11 mouse cellular contexts compared by ENCODE assay signal in the genomic region with DNA sequence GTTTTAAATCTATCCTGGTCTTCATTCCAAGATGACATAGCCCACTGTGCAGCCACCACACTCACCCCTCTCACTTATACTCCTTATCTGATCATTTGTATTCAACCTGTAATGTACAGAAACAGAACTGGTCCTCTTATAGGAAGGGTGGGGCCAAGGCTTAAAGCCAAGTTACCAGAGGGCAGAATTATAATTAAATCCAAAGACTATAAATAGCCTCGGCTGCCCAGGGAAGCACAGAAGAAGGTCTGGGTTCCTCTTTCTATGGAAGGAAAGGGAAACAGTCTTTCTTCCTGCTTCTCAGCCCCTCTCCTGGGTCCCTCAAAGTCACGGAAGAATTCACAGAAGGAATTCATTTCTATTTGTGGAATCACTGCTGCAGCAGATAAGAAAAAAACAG. TPM values are rescaled to one million over a fixed set of nuclear protein-coding genes. Genes with fewer than 3 reads are reported as not detected.
DNase-seq lines count a peak whose midpoint lies in the region; ATAC-seq and TF ChIP-seq lines count a peak whose summit lies in the region.
"Had no signal": no experiment of that assay in that cellular context is flagged by ENCODE, and none has a peak within 500 bp of the region (broad histone marks: within the 10 kb centered on the region; RNA-seq: fewer than 3 reads in every experiment).

No protein-coding gene starts in this region.

- H3K27me3 ChIP-seq in liver, postnatal 0 days (ENCODE audit: insufficient read depth, low read length) = no peaks in the 10 kb centered on the region
- 0 out of 2 replicates have a peak, but pooled peaks cover under 1% of the 10 kb centered on the region for H3K27me3 ChIP-seq in liver, embryonic 11.5 days (replicated peaks; ENCODE audit: control insufficient read depth, insufficient read depth, low read length)
- no peaks in the 10 kb centered on the region for H3K27me3 ChIP-seq in embryonic facial prominence, embryonic 14.5 days (replicated peaks; ENCODE audit: control insufficient read depth, insufficient read depth, low read length)
- H3K27me3 ChIP-seq in intestine, embryonic 16.5 days (replicated peaks; ENCODE audit: control insufficient read depth, insufficient read depth, low read length) = no peaks in the 10 kb centered on the region

- H3K36me3 ChIP-seq in liver, postnatal 0 days (replicated peaks; ENCODE audit: insufficient read depth, low read length) = no peaks in the 10 kb centered on the region
- no peaks in the 10 kb centered on the region for H3K36me3 ChIP-seq in liver, embryonic 11.5 days (ENCODE audit: control insufficient read depth, insufficient read depth, low read length)
- H3K36me3 ChIP-seq in embryonic facial prominence, embryonic 14.5 days (ENCODE audit: control insufficient read depth, insufficient read depth, low read length) = no peaks in the 10 kb centered on the region
- H3K36me3 ChIP-seq in intestine, embryonic 16.5 days (ENCODE audit: control insufficient read depth, insufficient read depth, low read length) = no peaks in the 10 kb centered on the region
- H3K36me3 ChIP-seq: hindbrain, embryonic 10.5 days; liver, embryonic 13.5 days had no signal

- no peaks in the 10 kb centered on the region for H3K4me1 ChIP-seq in liver, postnatal 0 days (ENCODE audit: insufficient read depth)
- H3K4me1 ChIP-seq in liver, embryonic 11.5 days (replicated peaks; ENCODE audit: control insufficient read depth, insufficient read depth, low read length) = no peaks in the 10 kb centered on the region; the same call in 1 of the 2 replicates
- H3K4me1 ChIP-seq in embryonic facial prominence, embryonic 14.5 days (ENCODE audit: control insufficient read depth, insufficient read depth, low read length) = peaks cover 16% of the 10 kb centered on the region; the same call in 1 of the 2 replicates
- peaks cover 4% of the 10 kb centered on the region; the same call in 1 of the 2 replicates for H3K4me1 ChIP-seq in intestine, embryonic 16.5 days (ENCODE audit: control insufficient read depth, insufficient read depth, low read length)
- H3K4me1 ChIP-seq: liver, embryonic 13.5 days had no signal

- H3K4me2 ChIP-seq in liver, postnatal 0 days (ENCODE audit: low read depth, low read length) = 0 out of 2 replicates have a peak overlapping the region, but pooled peaks have one; percentile 7
- no peak overlapping the region for H3K4me2 ChIP-seq in liver, embryonic 11.5 days
- H3K4me2 ChIP-seq in embryonic facial prominence, embryonic 14.5 days (ENCODE audit: low read depth, low read length) = peak overlapping the region; percentile 43
- H3K4me2 ChIP-seq in intestine, embryonic 16.5 days (ENCODE audit: low read depth, low read length) = no peak overlapping the region
- H3K4me2 ChIP-seq: liver, embryonic 13.5 days had no signal

- no peak for ATAC-seq in liver, postnatal 0 days
- no peak for ATAC-seq in liver, embryonic 11.5 days (replicated peaks; ENCODE audit: low FRiP score)
- ATAC-seq in embryonic facial prominence, embryonic 14.5 days (ENCODE audit: low read depth) = peak; percentile 31; the same call in 1 of the 2 replicates
- 0 out of 2 replicates have a peak, but pooled peaks have one; percentile 26 for ATAC-seq in intestine, embryonic 16.5 days
- ATAC-seq in megakaryocyte progenitor cell, adult 5-6 weeks (replicated peaks; ENCODE audit: poor library complexity) = 0 out of 2 replicates have a peak, but pooled peaks have one; percentile 29

- no peak overlapping the region for H3K4me3 ChIP-seq in liver, postnatal 0 days (ENCODE audit: low read depth, low read length)
- no peak overlapping the region for H3K4me3 ChIP-seq in liver, embryonic 11.5 days (ENCODE audit: low read depth, low read length)
- H3K4me3 ChIP-seq in embryonic facial prominence, embryonic 14.5 days (ENCODE audit: low read depth, low read length) = peak overlapping the region; percentile 1; the same call in 1 of the 2 replicates
- no peak overlapping the region for H3K4me3 ChIP-seq in intestine, embryonic 16.5 days (ENCODE audit: low read length)
- H3K4me3 ChIP-seq: hindbrain, embryonic 10.5 days; liver, embryonic 13.5 days had no signal

- 10% methylated on average over 2 of the region's 2 CpGs for WGBS in liver, postnatal 0 days (ENCODE audit: insufficient replicate concordance)
- 25% methylated on average over 2 of the region's 2 CpGs for WGBS in liver, embryonic 11.5 days
- WGBS in embryonic facial prominence, embryonic 14.5 days = 9% methylated on average over 2 of the region's 2 CpGs
- 30% methylated on average over 2 of the region's 2 CpGs for WGBS in intestine, embryonic 16.5 days

- TF ChIP-seq EP300 in liver, postnatal 0 days (IDR thresholded peaks at IDR 0.05; ENCODE audit: low read depth) = no peak

- no peaks in the 10 kb centered on the region for H3K9me3 ChIP-seq in liver, postnatal 0 days (ENCODE audit: low read length)
- no peaks in the 10 kb centered on the region for H3K9me3 ChIP-seq in liver, embryonic 11.5 days (ENCODE audit: control insufficient read depth, low read length)
- H3K9me3 ChIP-seq in embryonic facial prominence, embryonic 14.5 days (ENCODE audit: control insufficient read depth, low read length) = no peaks in the 10 kb centered on the region
- H3K9me3 ChIP-seq in intestine, embryonic 16.5 days (ENCODE audit: control insufficient read depth, low read length) = no peaks in the 10 kb centered on the region
- H3K9me3 ChIP-seq: hindbrain, embryonic 10.5 days; liver, embryonic 13.5 days had no signal

- no peak for DNase-seq in liver, postnatal 0 days
- no peak for DNase-seq in liver, embryonic 11.5 days (ENCODE audit: low spot score)
- peak; percentile 74 for DNase-seq in embryonic facial prominence, embryonic 14.5 days (ENCODE audit: low spot score)
- DNase-seq in adrenal gland, postnatal 4 days (ENCODE audit: low spot score in 2 of 2) = no peak
- DNase-seq in adrenal gland, adult 8-10 months = no peak
- DNase-seq in cerebellum, postnatal 10 days = no peak
- DNase-seq: liver, embryonic 13.5 days had no signal

- H3K27ac ChIP-seq in liver, postnatal 0 days (ENCODE audit: low read depth) = no peak overlapping the region
- H3K27ac ChIP-seq in liver, embryonic 11.5 days (ENCODE audit: low read depth, low read length) = no peak overlapping the region
- peak overlapping the region; percentile 72 for H3K27ac ChIP-seq in embryonic facial prominence, embryonic 14.5 days (replicated peaks; ENCODE audit: low read depth, low read length)
- no peak overlapping the region for H3K27ac ChIP-seq in intestine, embryonic 16.5 days (ENCODE audit: low read length)
- H3K27ac ChIP-seq: hindbrain, embryonic 10.5 days; liver, embryonic 13.5 days had no signal

- no peak for TF ChIP-seq CTCF in liver, postnatal 0 days (IDR thresholded peaks at IDR 0.05; ENCODE audit: low read depth)

- no peak overlapping the region for H3K9ac ChIP-seq in liver, postnatal 0 days (replicated peaks)
- no peak overlapping the region for H3K9ac ChIP-seq in liver, embryonic 11.5 days (ENCODE audit: low read depth, low read length)
- peak overlapping the region; percentile 12; the same call in 1 of the 2 replicates for H3K9ac ChIP-seq in embryonic facial prominence, embryonic 14.5 days (ENCODE audit: low read depth, low read length)
- H3K9ac ChIP-seq in intestine, embryonic 16.5 days (ENCODE audit: low read depth, low read length) = no peak overlapping the region; the same call in 1 of the 2 replicates
- H3K9ac ChIP-seq: liver, embryonic 13.5 days had no signal

RNA-seq across cellular contexts. Expression of a gene that starts 8.8 kb away (rescaled TPM):
- polyA plus RNA-seq in liver, postnatal 0 days (2015; fragmentation: Nextera tagmentation; extraction: Ambion mirVana) = not detected in 2 replicates
- polyA plus RNA-seq in liver, embryonic 11.5 days (2014; fragmentation: Nextera tagmentation; extraction: Ambion mirVana) = 0.04 and 0.05 TPM in 2 replicates
- 0.15 and 0.33 TPM in 2 replicates for polyA plus RNA-seq in embryonic facial prominence, embryonic 14.5 days (2014; fragmentation: Nextera tagmentation; extraction: Ambion mirVana)
- polyA plus RNA-seq in intestine, embryonic 16.5 days (2015; fragmentation: Nextera tagmentation; extraction: Ambion mirVana) = 0.02 and 0.07 TPM in 2 replicates
- 0.10 TPM in 1 of 2 replicates, not detected in the other for total RNA-seq in megakaryocyte progenitor cell, adult 5-6 weeks (2015)
- 0.03 TPM in 1 of 2 replicates, not detected in the other for total RNA-seq in megakaryocyte progenitor cell, adult 5-6 weeks (2017)
- total RNA-seq in adrenal gland, postnatal 4 days (2021) = not detected
- not detected for total RNA-seq in adrenal gland, adult 8-10 months (2022)
- total RNA-seq: neutrophil, adult 5-6 weeks had no signal
- polyA plus RNA-seq: liver, embryonic 13.5 days had no signal

RNA-seq across cellular contexts. Expression of a gene that starts 48.0 kb away (rescaled TPM):
- 0.04 TPM in 1 of 2 replicates, not detected in the other for polyA plus RNA-seq in liver, postnatal 0 days (2015; fragmentation: Nextera tagmentation; extraction: Ambion mirVana)
- 0.12 TPM in 1 of 2 replicates, not detected in the other for polyA plus RNA-seq in liver, embryonic 11.5 days (2014; fragmentation: Nextera tagmentation; extraction: Ambion mirVana)
- 0.22 TPM in 1 of 2 replicates, not detected in the other for polyA plus RNA-seq in embryonic facial prominence, embryonic 14.5 days (2014; fragmentation: Nextera tagmentation; extraction: Ambion mirVana)
- polyA plus RNA-seq in intestine, embryonic 16.5 days (2015; fragmentation: Nextera tagmentation; extraction: Ambion mirVana) = 0.13 and 0.15 TPM in 2 replicates
- 0.07 TPM in 1 of 2 replicates, not detected in the other for total RNA-seq in megakaryocyte progenitor cell, adult 5-6 weeks (2015)
- total RNA-seq in megakaryocyte progenitor cell, adult 5-6 weeks (2017) = 0.44 TPM in 1 of 2 replicates, not detected in the other
- total RNA-seq in adrenal gland, postnatal 4 days (2021) = under 1 TPM in 1 of 2 experiments, not detected in 1; 0.08 TPM
- total RNA-seq in adrenal gland, adult 8-10 months (2022) = not detected
- total RNA-seq: neutrophil, adult 5-6 weeks had no signal
- polyA plus RNA-seq: hindbrain, embryonic 10.5 days; liver, embryonic 13.5 days had no signal

Comparison
In these comparisons a context has a peak if more than half of its experiments do, and no peak if none do; other contexts are left out.
1. H3K4me2 ChIP-seq: peak in liver, postnatal 0 days (single experiment) and embryonic facial prominence, embryonic 14.5 days (single experiment); none in liver, embryonic 11.5 days (single experiment) and intestine, embryonic 16.5 days (single experiment).
2. ATAC-seq: peak in embryonic facial prominence, embryonic 14.5 days (single experiment), intestine, embryonic 16.5 days (single experiment) and megakaryocyte progenitor cell, adult 5-6 weeks (single experiment); none in liver, postnatal 0 days (single experiment) and liver, embryonic 11.5 days (single experiment).